Mouse (Mus musculus) heart, embryonic 15.5 days (tissue): Measurements from ENCODE around the gene Eid2. TPM values are rescaled to one million over a fixed set of nuclear protein-coding genes. Genes with fewer than 3 reads are reported as not detected.

ENCODE experiments used
- ATAC-seq: fragments of 200-750 bp; cut with Nextera tagmentation; replicated peaks from 2 replicates; pipeline ENCODE4 v1.8.0; 2017; ENCODE audit warnings: low read depth, moderate TSS enrichment; ENCODE audit not compliant: insufficient number of reproducible peaks, insufficient read depth, low FRiP score
- H3K27ac ChIP-seq: fragments of 300-500 bp; sonication (generic); 2 replicates; pipeline ENCODE4 v1.5.1; 2015; ENCODE audit warnings: mild to moderate bottlenecking, inconsistent platforms
- H3K27me3 ChIP-seq: fragments of 300-500 bp; sonication (generic); 2 replicates; pipeline ENCODE4 v1.6.1; 2015; ENCODE audit warnings: inconsistent platforms
- H3K36me3 ChIP-seq: fragments of 300-500 bp; sonication (generic); 2 replicates; pipeline ENCODE4 v1.6.1; 2015; ENCODE audit warnings: mild to moderate bottlenecking, inconsistent platforms
- H3K4me1 ChIP-seq: fragments of 300-500 bp; sonication (generic); replicated peaks from 2 replicates; pipeline ENCODE4 v1.6.1; 2015; ENCODE audit warnings: inconsistent platforms
- H3K4me2 ChIP-seq: fragments of 300-500 bp; sonication (generic); 2 replicates; pipeline ENCODE4 v1.6.1; 2015; ENCODE audit warnings: inconsistent platforms, mild to moderate bottlenecking, moderate library complexity
- H3K4me3 ChIP-seq: fragments of 300-500 bp; sonication (generic); 2 replicates; pipeline ENCODE4 v1.5.1; 2015; ENCODE audit warnings: mild to moderate bottlenecking, inconsistent platforms
- H3K9ac ChIP-seq: fragments of 300-500 bp; sonication (generic); 2 replicates; pipeline ENCODE4 v1.6.1; 2015; ENCODE audit warnings: mild to moderate bottlenecking, inconsistent platforms
- H3K9me3 ChIP-seq: fragments of 300-500 bp; sonication (generic); replicated peaks from 2 replicates; pipeline ENCODE4 v1.6.1; 2016; ENCODE audit warnings: inconsistent platforms
- WGBS: fragments of 180-500 bp; shearing (Covaris S2); methylation state at CpG from one replicate; pipeline ENCODE4 v1.1.7; 2015; ENCODE audit warnings: mixed read lengths; 5-methylcytosine and 5-hydroxymethylcytosine counted together
- polyA plus RNA-seq: library from polyadenylated mRNA; unstranded; fragments of >200 nt; fragmentation: Nextera tagmentation; extraction: Ambion mirVana; gene quantifications from 2 replicates; pipeline ENCODE4 v1.2.1, GENCODE M21; 2015

Eid2 gene
- polyA plus RNA-seq, 1 experiment from 2014 or later, result 5.2 TPM

DNA sequence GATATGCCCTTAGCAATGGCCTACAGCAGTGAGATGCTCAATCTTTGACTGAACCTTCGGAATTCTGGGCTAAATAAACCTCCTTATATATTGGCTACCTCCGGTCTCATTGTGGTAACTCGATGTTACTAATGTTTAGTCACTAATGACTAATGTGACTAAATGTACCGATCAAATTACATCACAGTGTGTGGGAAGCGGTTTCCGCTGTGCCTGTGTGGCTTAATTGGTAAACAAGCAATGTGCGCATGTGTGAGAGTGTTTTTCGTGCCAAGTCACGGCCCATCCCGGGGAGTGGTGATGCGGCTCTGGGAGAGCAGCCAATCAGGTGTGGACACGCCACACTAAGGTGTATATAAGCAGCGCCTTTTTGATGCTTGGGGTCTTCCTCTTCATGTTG, 2.3 kb upstream of the Eid2 start:
- H3K4me1 ChIP-seq, result peaks cover 11% of the 10 kb centered on the region
- 85% methylated on average over 13 of the region's 13 CpGs for WGBS
- H3K9me3 ChIP-seq, result no peaks in the 10 kb centered on the region
- H3K4me2 ChIP-seq, result no peak overlapping the region
- no peak overlapping the region for H3K27ac ChIP-seq
- H3K27me3 ChIP-seq, result no peaks in the 10 kb centered on the region; the same call in 1 of the 2 replicates
- no peak overlapping the region for H3K9ac ChIP-seq
- no peak overlapping the region for H3K4me3 ChIP-seq
- H3K36me3 ChIP-seq, result peaks cover 8% of the 10 kb centered on the region; the same call in 1 of the 2 replicates
- no peak for ATAC-seq

DNA sequence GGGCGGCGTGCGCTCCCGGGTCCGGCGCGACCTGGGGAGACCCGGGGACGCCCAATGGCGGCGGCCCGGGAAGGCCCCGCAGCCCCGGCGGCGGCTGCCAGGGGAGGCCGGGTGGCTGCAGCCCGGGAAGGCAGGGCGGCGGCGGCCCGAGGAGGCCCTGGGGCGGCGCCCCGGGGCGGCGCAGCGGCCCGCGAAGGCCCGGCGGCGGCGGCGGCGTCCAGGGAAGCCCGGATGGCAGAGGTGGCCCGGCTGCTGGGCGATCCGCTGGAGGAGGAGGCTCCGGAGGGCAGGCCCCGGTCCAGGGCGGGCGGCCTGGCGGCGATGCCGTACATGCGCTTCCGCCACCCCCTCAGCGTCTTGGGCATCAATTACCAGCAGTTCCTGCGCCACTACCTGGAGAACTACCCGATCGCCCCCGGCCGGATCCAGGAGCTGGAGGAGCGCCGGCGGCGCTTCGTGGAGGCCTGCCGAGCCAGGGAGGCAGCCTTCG, 406 bp downstream of the Eid2 start:
- peak overlapping the region; percentile 84 for H3K27ac ChIP-seq
- peak; percentile 68 for ATAC-seq
- H3K27me3 ChIP-seq, result no peaks in the 10 kb centered on the region
- H3K4me1 ChIP-seq, result peaks cover 11% of the 10 kb centered on the region
- no peaks in the 10 kb centered on the region for H3K9me3 ChIP-seq
- H3K4me3 ChIP-seq, result peak overlapping the region; percentile 88
- H3K4me2 ChIP-seq, result peak overlapping the region; percentile 91
- under 1% methylated on average over 56 of the region's 62 CpGs for WGBS
- peak overlapping the region; percentile 98 for H3K9ac ChIP-seq
- peaks cover 9% of the 10 kb centered on the region for H3K36me3 ChIP-seq

DNA sequence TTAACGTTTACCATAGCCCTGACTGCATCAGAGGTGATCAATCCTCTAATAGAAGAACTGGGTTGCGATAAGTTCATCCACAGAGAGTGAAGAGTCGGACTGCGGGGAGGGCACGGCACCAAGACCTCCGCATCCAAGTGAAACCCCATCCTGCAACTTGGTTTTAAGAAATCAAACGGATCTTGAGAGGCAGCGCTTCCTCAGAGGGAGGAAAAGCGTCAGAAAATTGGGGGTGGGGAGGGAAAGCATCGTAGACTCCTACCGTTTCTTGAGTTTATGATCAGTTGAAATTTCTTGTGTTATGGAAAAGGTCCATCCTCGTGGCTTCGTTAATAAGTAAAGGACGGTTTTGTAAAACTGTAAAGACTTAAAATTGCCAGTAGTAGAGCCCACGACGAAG, 895 bp downstream of the Eid2 start:
- H3K4me2 ChIP-seq, result peak overlapping the region; percentile 91
- H3K4me3 ChIP-seq, result peak overlapping the region; percentile 88
- WGBS, result 28% methylated on average over 16 of the region's 16 CpGs
- peak overlapping the region; percentile 84 for H3K27ac ChIP-seq
- H3K36me3 ChIP-seq, result peaks cover 9% of the 10 kb centered on the region
- H3K9ac ChIP-seq, result peak overlapping the region; percentile 98
- ATAC-seq, result no peak
- peaks cover 11% of the 10 kb centered on the region for H3K4me1 ChIP-seq
- no peaks in the 10 kb centered on the region for H3K27me3 ChIP-seq
- H3K9me3 ChIP-seq, result no peaks in the 10 kb centered on the region

DNA sequence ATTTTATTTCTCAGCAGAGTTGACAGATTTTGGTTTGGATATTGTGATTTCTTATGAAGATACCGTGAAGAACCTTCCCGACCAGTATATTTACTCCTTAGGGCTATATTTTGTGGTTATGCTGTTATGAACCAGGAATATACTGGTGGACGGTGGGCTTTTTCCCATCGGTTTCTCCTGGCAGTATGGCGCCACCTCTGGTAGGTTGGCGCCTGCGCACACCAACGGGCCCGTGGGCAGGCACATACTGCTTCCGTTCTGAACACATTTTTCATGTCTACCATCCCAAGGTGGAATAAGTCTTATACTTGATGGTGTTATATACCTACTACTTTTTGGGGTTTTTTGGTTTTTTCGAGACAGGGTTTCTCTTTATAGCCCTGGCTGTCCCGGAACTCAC, 1.7 kb downstream of the Eid2 start:
- Histone ChIP-seq H3K27me3 (no peaks in the 10 kb centered on the region), H3K4me3 (0 out of 2 replicates have a peak overlapping the region, but pooled peaks have one; percentile 88), H3K27ac (no peak overlapping the region), H3K9me3 (no peaks in the 10 kb centered on the region), H3K4me1 (peaks cover 11% of the 10 kb centered on the region), H3K36me3 (peaks cover 9% of the 10 kb centered on the region), H3K9ac (no peak overlapping the region), H3K4me2 (0 out of 2 replicates have a peak overlapping the region, but pooled peaks have one; percentile 91)
- ATAC-seq, result no peak
- 90% methylated on average over 12 of the region's 12 CpGs for WGBS

DNA sequence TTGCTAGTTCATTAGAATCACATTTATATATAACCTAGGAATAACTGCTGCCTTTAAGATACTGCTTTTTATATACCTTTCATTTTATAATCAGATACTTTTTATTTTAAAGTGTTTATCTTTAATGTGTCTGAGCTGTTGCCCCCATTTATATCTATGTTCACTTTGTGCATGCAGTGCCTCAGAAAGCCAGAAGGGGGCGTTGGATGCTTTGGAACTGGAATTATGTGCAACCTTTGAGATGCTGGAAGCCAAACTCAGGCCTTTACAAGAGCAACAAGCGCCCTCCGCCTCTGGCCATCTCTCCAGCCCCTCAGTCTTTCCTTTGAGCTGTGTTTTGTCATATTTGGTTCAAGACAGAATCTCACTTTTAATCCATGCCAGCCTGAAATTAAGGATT, 4.1 kb downstream of the Eid2 start:
- Histone ChIP-seq H3K27ac (no peak overlapping the region), H3K36me3 (peaks cover 9% of the 10 kb centered on the region), H3K9me3 (no peaks in the 10 kb centered on the region), H3K4me2 (no peak overlapping the region), H3K9ac (no peak overlapping the region), H3K27me3 (no peaks in the 10 kb centered on the region), H3K4me1 (peaks cover 11% of the 10 kb centered on the region), H3K4me3 (no peak overlapping the region)
- ATAC-seq, result no peak
- 69% methylated on average over 3 of the region's 3 CpGs for WGBS

DNA sequence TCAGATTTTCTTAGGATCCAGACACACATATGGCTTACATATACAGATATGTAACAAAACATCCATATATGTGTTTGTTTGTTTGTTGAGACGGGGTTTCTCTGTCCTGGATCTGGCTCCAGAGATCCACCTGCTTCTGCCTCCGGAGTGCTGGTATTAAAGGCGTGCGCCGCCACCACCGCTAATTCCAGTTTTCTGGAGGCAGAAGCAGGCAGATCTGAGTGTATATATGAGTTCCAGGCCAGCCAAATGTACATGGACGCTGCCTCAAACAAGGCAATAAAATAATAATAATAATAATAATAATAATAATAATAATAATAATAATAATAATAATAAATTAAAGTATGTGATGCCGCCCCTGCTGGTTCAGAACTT, 9.5 kb downstream of the Eid2 start:
- Histone ChIP-seq H3K4me3 (no peak overlapping the region), H3K27ac (no peak overlapping the region), H3K4me1 (peaks cover 7% of the 10 kb centered on the region), H3K36me3 (no peaks in the 10 kb centered on the region; the same call in 1 of the 2 replicates), H3K9me3 (no peaks in the 10 kb centered on the region), H3K27me3 (no peaks in the 10 kb centered on the region), H3K9ac (no peak overlapping the region), H3K4me2 (no peak overlapping the region)
- ATAC-seq, result no peak
- 57% methylated on average over 8 of the region's 8 CpGs for WGBS

DNA sequence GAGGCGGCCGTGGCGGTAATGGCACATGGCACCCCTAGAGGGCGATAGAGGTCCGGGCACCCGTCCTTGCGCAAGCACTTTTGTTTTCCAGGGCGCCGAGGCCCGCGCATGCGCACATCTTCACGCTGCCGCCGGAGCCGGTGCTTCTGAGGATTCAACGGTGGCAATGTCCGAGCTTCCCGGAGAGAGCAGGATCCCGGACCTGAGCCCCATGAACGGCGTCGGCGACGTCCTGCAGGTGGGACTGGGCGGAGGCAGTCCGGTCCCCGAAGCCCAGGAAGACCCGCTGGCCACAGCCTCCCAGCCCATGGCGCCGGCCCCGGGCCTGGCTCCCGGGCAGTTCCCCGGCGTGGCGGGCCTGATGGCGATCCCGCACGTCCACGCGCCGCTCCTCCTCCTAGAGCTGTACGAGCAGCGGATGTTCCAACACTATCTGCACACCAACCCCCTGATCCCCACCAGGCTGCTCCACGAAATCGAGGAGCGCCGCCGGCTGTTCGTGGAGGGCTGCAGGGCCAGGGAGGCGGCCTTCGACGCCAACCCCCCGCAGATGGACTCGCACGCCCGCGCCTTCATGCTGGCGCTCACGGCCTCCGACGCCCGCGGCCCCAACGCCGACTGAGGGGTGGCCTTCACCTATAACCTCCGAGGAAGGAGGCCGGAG, 10.1 kb downstream of the Eid2 start, which contains the start of gene Eid2b:
TSS of gene Eid2b (plus strand) at position 125 of the 664 bp plus-strand sequence.
- no peaks in the 10 kb centered on the region for H3K9me3 ChIP-seq
- ATAC-seq, result peak; percentile 53
- H3K9ac ChIP-seq, result peak within 1 kb of the TSS; percentile 83
- H3K4me1 ChIP-seq, result peaks cover 7% of the 10 kb centered on the region
- no peaks in the 10 kb centered on the region; the same call in 1 of the 2 replicates for H3K36me3 ChIP-seq
- H3K4me2 ChIP-seq, result peak within 1 kb of the TSS; percentile 91
- peak within 1 kb of the TSS; percentile 62 for H3K27ac ChIP-seq
- H3K27me3 ChIP-seq, result no peaks in the 10 kb centered on the region
- 2% methylated on average over 68 of the region's 68 CpGs for WGBS
- peak within 1 kb of the TSS; percentile 64 for H3K4me3 ChIP-seq

DNA sequence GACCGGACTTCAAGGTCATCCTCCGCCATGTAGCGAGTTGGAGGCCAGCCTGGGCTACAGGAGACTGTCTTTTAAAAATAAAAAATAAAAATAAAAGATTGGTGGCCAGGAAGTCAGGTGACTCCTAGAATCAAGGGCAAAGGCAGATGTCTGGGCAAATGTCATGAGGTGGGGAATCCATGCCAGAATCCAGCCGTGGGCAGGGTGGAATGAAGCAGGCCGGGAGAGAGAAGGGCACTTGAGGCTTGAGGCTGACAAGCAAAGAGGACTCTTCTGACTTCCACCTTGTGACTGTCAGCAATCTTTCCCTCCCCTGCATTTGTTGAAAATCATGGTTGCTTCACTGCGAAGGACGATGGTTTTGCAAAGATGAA, 10.6 kb downstream of the Eid2 start:
- Histone ChIP-seq H3K9me3 (no peaks in the 10 kb centered on the region), H3K4me3 (peak overlapping the region; percentile 64), H3K27ac (no peak overlapping the region), H3K4me1 (peaks cover 7% of the 10 kb centered on the region), H3K4me2 (peak overlapping the region; percentile 91), H3K9ac (peak overlapping the region; percentile 83), H3K27me3 (no peaks in the 10 kb centered on the region), H3K36me3 (no peaks in the 10 kb centered on the region)
- WGBS, result 80% methylated on average over 7 of the region's 7 CpGs
- no peak for ATAC-seq

DNA sequence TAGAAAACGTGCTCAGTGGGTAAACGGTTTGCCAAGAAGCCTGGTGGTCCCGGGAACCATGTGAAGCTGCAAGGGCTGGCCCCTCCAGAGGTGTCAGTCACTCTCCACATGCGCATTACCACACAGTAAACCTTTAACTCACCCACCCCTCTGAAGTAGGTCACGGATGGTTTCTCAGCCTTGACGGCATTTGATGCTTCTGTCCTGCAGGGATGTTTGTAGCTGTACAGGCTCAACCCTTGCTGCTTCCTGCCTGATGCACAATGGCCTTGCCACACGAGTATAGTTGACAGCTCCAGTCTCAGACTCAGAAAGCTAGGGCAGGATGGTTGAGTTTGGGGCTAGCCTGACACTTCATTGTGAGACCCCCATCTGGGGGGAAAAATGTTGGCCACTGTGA, 12.9 kb downstream of the Eid2 start:
- Histone ChIP-seq H3K27ac (no peak overlapping the region), H3K9ac (no peak overlapping the region), H3K4me3 (no peak overlapping the region), H3K4me1 (peaks cover 7% of the 10 kb centered on the region), H3K9me3 (no peaks in the 10 kb centered on the region), H3K36me3 (no peaks in the 10 kb centered on the region), H3K27me3 (no peaks in the 10 kb centered on the region), H3K4me2 (no peak overlapping the region)
- ATAC-seq, result no peak
- WGBS, result 73% methylated on average over 7 of the region's 7 CpGs

DNA sequence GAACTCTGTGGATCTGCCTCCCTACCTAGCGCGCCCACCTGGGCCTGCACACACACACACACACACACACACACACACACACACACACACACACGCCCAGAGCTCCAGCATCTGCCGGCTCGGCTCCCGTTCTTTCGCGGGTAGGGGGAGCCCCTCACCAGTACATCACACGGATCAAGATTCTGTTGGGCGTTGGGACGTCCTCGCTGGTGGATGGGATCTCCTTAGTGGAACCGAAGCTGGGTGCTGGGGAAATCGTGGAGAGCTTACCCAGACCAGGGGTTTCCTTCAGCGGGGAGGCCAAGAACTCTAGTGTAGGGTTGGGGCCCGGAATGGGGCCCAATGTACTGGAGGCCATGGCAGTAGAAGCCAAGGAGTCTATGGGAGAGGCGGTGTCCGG, 22.5 kb downstream of the Eid2 start:
- no peaks in the 10 kb centered on the region for H3K9me3 ChIP-seq
- H3K9ac ChIP-seq, result 0 out of 2 replicates have a peak overlapping the region, but pooled peaks have one; percentile 22
- H3K4me3 ChIP-seq, result peak overlapping the region; percentile 38
- WGBS, result 1% methylated on average over 18 of the region's 18 CpGs
- no peaks in the 10 kb centered on the region for H3K36me3 ChIP-seq
- H3K27me3 ChIP-seq, result peaks cover 70% of the 10 kb centered on the region
- H3K4me1 ChIP-seq, result peaks cover 19% of the 10 kb centered on the region
- no peak overlapping the region for H3K27ac ChIP-seq
- ATAC-seq, result no peak
- peak overlapping the region; percentile 59 for H3K4me2 ChIP-seq

DNA sequence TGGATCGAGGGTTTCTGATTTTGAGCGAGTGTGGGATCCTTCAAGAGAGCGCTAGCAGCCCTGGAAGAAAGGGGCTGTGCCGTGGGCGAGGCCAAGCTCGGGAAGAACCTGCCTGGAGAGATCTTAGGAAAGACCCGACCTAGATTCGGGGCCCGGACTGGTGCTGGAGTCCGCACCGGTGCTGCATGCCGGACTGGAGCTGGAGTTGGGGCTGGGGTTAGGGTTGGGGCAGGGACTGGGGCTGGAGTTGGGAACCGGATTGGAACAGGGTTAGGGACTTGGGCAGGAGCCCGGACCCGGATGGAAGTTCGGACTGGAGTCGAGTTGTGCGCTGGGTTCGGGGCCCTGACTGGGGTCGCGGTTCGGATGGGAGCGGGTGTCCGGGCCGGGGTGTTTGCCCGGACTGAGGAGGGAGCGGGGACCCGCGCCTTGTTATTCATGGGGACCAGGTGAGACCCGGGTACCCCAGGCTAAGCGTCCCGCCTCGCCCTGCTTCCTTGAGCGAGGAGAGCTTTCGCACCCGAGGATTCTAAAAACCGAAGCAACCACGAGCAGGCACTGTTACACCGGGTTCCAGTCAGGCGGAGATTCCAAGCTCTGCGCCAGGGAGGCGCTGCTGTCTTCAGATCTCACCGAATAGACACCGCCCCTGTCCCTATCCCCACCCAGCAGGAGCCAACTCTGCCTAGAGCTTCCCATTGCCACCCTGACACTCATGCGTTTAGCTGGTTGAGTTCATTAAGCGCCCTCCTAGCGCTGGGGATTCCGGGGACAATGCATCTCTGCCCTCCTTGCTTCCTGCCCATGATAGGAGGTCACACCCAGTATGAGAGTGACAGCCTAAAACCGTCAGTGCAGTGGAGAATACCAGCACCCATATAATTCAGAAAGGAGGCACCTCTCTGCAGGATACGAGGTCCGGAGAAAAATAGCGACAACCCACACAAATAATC, 23.2 kb downstream of the Eid2 start, which contains the start of gene Selenov:
TSS of gene Selenov (minus strand) at position 549 of the 953 bp plus-strand sequence.
- Histone ChIP-seq H3K27ac (no peak within 1 kb of the TSS), H3K9ac (peak within 1 kb of the TSS; percentile 22), H3K36me3 (no peaks in the 10 kb centered on the region), H3K9me3 (no peaks in the 10 kb centered on the region), H3K4me2 (peak within 1 kb of the TSS; percentile 59), H3K4me1 (peaks cover 19% of the 10 kb centered on the region), H3K27me3 (peaks cover 77% of the 10 kb centered on the region), H3K4me3 (peak within 1 kb of the TSS; percentile 38)
- no peak for ATAC-seq
- whole genome bisulfite sequencing, result 1% methylated on average over 52 of the region's 52 CpGs
